Mouse (Mus musculus): ENCODE measurements around the gene Gm26602. TPM values are rescaled to one million over a fixed set of nuclear protein-coding genes. Genes with fewer than 3 reads are reported as not detected.
"Not testable (repeated sequence)": the region's sequence is repeated elsewhere in the genome, so short reads cannot be mapped to it uniquely, and the experiment has no call there.

The Gm26602 gene
- total RNA-seq, 2 experiments from 2014 or later, result not detected

- peak within 1 kb of the TSS; percentile 85 for H3K27ac ChIP-seq
- peak within 1 kb of the TSS; percentile 69 for H3K4me3 ChIP-seq
- no peak for TF ChIP-seq CTCF (conservative IDR thresholded peaks at IDR 0.05)
- no peak for DNase-seq (ENCODE audit: low spot score in 2 of 2)
Measured at GRCm38 (mm10) chr10:79874290-79874862, 36.3 kb upstream of the Gm26602 start, which contains the start of the genes Prtn3 and Plppr3. Gene Prtn3 (plus strand): TSS chr10:79874476. Gene Plppr3 (minus strand): TSS chr10:79874634.

- no peak for TF ChIP-seq CTCF (conservative IDR thresholded peaks at IDR 0.05)
- no peak for DNase-seq (ENCODE audit: low spot score in 2 of 2)
Measured at GRCm38 (mm10) chr10:79877174-79877573, 33.5 kb upstream of the Gm26602 start.

GRCm38 (mm10) chr10:79877757-79878156 is 32.9 kb upstream of the Gm26602 start:
- no peak for TF ChIP-seq CTCF (conservative IDR thresholded peaks at IDR 0.05)
- H3K27ac ChIP-seq, result no peak overlapping the region
- no peak for DNase-seq (ENCODE audit: low spot score in 2 of 2)
- no peak overlapping the region for H3K4me3 ChIP-seq

More at GRCm38 (mm10) chr10:79877174-79877573, 33.5 kb upstream of the Gm26602 start:
- H3K4me3 ChIP-seq, result no peak overlapping the region
- H3K27ac ChIP-seq, result no peak overlapping the region

- no peak overlapping the region for H3K27ac ChIP-seq
- TF ChIP-seq CTCF (conservative IDR thresholded peaks at IDR 0.05), result no peak
- no peak for DNase-seq (ENCODE audit: low spot score in 2 of 2)
- no peak overlapping the region for H3K4me3 ChIP-seq
Measured at GRCm38 (mm10) chr10:79879527-79879926, 31.1 kb upstream of the Gm26602 start.

GRCm38 (mm10) chr10:79880721-79881120 is 29.9 kb upstream of the Gm26602 start:
- H3K27ac ChIP-seq, result no peak overlapping the region
- no peak for TF ChIP-seq CTCF (conservative IDR thresholded peaks at IDR 0.05)
- H3K4me3 ChIP-seq, result no peak overlapping the region
- no peak for DNase-seq (ENCODE audit: low spot score in 2 of 2)

- Histone ChIP-seq H3K27ac (no peak overlapping the region), H3K4me3 (no peak overlapping the region)
- DNase-seq (ENCODE audit: low spot score in 2 of 2), result no peak
- TF ChIP-seq CTCF (conservative IDR thresholded peaks at IDR 0.05), result no peak
Measured at GRCm38 (mm10) chr10:79881981-79882380, 28.7 kb upstream of the Gm26602 start.

GRCm38 (mm10) chr10:79883297-79884084 is 27.2 kb upstream of the Gm26602 start:
- Histone ChIP-seq H3K27ac (no peak overlapping the region), H3K4me3 (no peak overlapping the region)
- peak; percentile 94 for TF ChIP-seq CTCF (conservative IDR thresholded peaks at IDR 0.05)
- peak; percentile 73 to 86 for DNase-seq (ENCODE audit: low spot score in 2 of 2)

GRCm38 (mm10) chr10:79884446-79884845 is 26.2 kb upstream of the Gm26602 start:
- H3K4me3 ChIP-seq, result no peak overlapping the region
- TF ChIP-seq CTCF (conservative IDR thresholded peaks at IDR 0.05), result no peak
- no peak for DNase-seq (ENCODE audit: low spot score in 2 of 2)
- no peak overlapping the region for H3K27ac ChIP-seq

GRCm38 (mm10) chr10:79884938-79885337 is 25.7 kb upstream of the Gm26602 start:
- not testable (repeated sequence) for DNase-seq (ENCODE audit: low spot score in 2 of 2); H3K4me3 ChIP-seq; H3K27ac ChIP-seq

- no peak within 1 kb of the TSS for H3K4me3 ChIP-seq
- no peak for DNase-seq (ENCODE audit: low spot score in 2 of 2)
- no peak within 1 kb of the TSS for H3K27ac ChIP-seq
- TF ChIP-seq CTCF (conservative IDR thresholded peaks at IDR 0.05), result no peak
Measured at GRCm38 (mm10) chr10:79886054-79886453, 24.6 kb upstream of the Gm26602 start, which contains the start of gene Elane. Gene Elane (plus strand): TSS chr10:79886247.

- H3K27ac ChIP-seq, result no peak overlapping the region
- TF ChIP-seq CTCF (conservative IDR thresholded peaks at IDR 0.05), result no peak
- DNase-seq (ENCODE audit: low spot score in 2 of 2), result no peak
- H3K4me3 ChIP-seq, result no peak overlapping the region
Measured at GRCm38 (mm10) chr10:79886611-79887010, 24.0 kb upstream of the Gm26602 start.

- DNase-seq (ENCODE audit: low spot score in 2 of 2), result no peak
- TF ChIP-seq CTCF (conservative IDR thresholded peaks at IDR 0.05), result no peak
- H3K4me3 ChIP-seq, result no peak overlapping the region
- H3K27ac ChIP-seq, result no peak overlapping the region
Measured at GRCm38 (mm10) chr10:79889386-79889785, 21.3 kb upstream of the Gm26602 start.

- DNase-seq (ENCODE audit: low spot score in 2 of 2), result no peak
- H3K27ac ChIP-seq, result no peak within 1 kb of the TSS
- no peak within 1 kb of the TSS for H3K4me3 ChIP-seq
- no peak for TF ChIP-seq CTCF (conservative IDR thresholded peaks at IDR 0.05)
Measured at GRCm38 (mm10) chr10:79890670-79891069, 20.0 kb upstream of the Gm26602 start, which contains the start of gene Cfd. Gene Cfd (plus strand): TSS chr10:79890853.
